Mouse (Mus musculus) spleen, adult 2 months (tissue): ENCODE data around the gene Ms4a6c.
"Not testable (repeated sequence)": the region's sequence is repeated elsewhere in the genome, so short reads cannot be mapped to it uniquely, and the experiment has no call there.

Source experiments
- CTCF ChIP-seq: fragments of 200-500 bp; IDR thresholded peaks from 2 replicates; pipeline ENCODE4 v1.5.1; 2011; ENCODE audit warnings: mild to moderate bottlenecking, inconsistent platforms; ENCODE audit not compliant: insufficient read depth, insufficient read length, insufficient replicate concordance; ENCODE audit errors: extremely low read depth
- POLR2A ChIP-seq: fragments of 200-500 bp; IDR thresholded peaks from 2 replicates; pipeline ENCODE4 v1.6.1; 2011; ENCODE audit warnings: low read depth, low read length, inconsistent platforms

DNA sequence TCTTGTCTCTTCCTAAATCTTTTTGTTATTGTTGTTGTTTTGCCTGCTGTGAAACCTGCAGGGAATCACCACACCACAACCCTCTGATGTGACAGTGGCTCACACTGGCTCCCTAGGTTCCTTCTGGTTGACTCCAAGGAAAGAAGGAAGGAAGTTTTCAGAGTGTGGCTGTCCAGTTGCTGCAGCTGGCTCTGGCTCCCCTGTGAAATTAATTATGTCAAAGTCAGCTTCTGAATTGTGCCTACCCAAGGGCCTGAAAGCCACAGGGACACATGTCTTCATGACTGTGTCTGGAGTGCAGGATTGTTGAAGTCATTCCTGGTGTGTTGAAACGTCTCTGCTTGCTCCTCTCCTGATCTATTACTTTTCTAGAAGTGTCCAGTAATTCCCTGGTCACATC is 805 bp upstream of the Ms4a6c start:
- not testable (repeated sequence) for TF ChIP-seq CTCF, POLR2A
